Mouse (Mus musculus) left cerebral cortex, adult 8-10 months (tissue): ENCODE results near the gene Lrch1. TPM values are rescaled to one million over a fixed set of nuclear protein-coding genes. Genes with fewer than 3 reads are reported as not detected.
A peak's percentile ranks its signal among the peaks of the same experiment; 100 is the strongest.

Experiments
- DNase-seq, 2 experiments: peaks; one replicate each; pipeline ENCODE4 v3.0.0; 2022; ENCODE audit warnings: low spot score in 2 of 2
- total RNA-seq, 4 experiments: library from RNA; stranded (reverse); gene quantifications; 2 replicates each; pipeline ENCODE4 v1.2.4; 2022

Gene Lrch1
- total RNA-seq, 4 experiments from 2014 or later: 13.6 to 26.9 (median 19.1) TPM

- no peak for DNase-seq
Measured at GRCm38 (mm10) chr14:74893085-74893648, 54.5 kb downstream of the Lrch1 start.

GRCm38 (mm10) chr14:74889304-74889703 lies 58.4 kb downstream of the Lrch1 start:
- no peak for DNase-seq

GRCm38 (mm10) chr14:74888103-74888502 lies 59.6 kb downstream of the Lrch1 start:
- DNase-seq: no peak

- DNase-seq: no peak
Measured at GRCm38 (mm10) chr14:74886453-74886852, 61.2 kb downstream of the Lrch1 start.

- no peak for DNase-seq
Measured at GRCm38 (mm10) chr14:74884920-74885319, 62.8 kb downstream of the Lrch1 start.

- DNase-seq: peak in 1 of 2 experiments; percentile 54
Measured at GRCm38 (mm10) chr14:74884024-74884680, 63.5 kb downstream of the Lrch1 start.

GRCm38 (mm10) chr14:74883204-74883603 lies 64.5 kb downstream of the Lrch1 start:
- peak in 1 of 2 experiments; percentile 33 for DNase-seq

- DNase-seq: no peak
Measured at GRCm38 (mm10) chr14:74882754-74883153, 64.9 kb downstream of the Lrch1 start.

GRCm38 (mm10) chr14:74880868-74881267 lies 66.8 kb downstream of the Lrch1 start:
- DNase-seq: no peak

GRCm38 (mm10) chr14:74879480-74879879 lies 68.2 kb downstream of the Lrch1 start:
- DNase-seq: no peak

- no peak for DNase-seq
Measured at GRCm38 (mm10) chr14:74877287-74877686, 70.4 kb downstream of the Lrch1 start.

- DNase-seq: no peak
Measured at GRCm38 (mm10) chr14:74871220-74871619, 76.5 kb downstream of the Lrch1 start.

GRCm38 (mm10) chr14:74868902-74869230 lies 78.8 kb downstream of the Lrch1 start:
- no peak for DNase-seq

- no peak for DNase-seq
Measured at GRCm38 (mm10) chr14:74868188-74868901, 79.3 kb downstream of the Lrch1 start.

- no peak for DNase-seq
Measured at GRCm38 (mm10) chr14:74867076-74868042, 80.3 kb downstream of the Lrch1 start.

- DNase-seq: no peak
Measured at GRCm38 (mm10) chr14:74865738-74866137, 81.9 kb downstream of the Lrch1 start.

- DNase-seq: no peak
Measured at GRCm38 (mm10) chr14:74864805-74865483, 82.7 kb downstream of the Lrch1 start.

GRCm38 (mm10) chr14:74861456-74861855 lies 86.2 kb downstream of the Lrch1 start:
- DNase-seq: no peak

- no peak for DNase-seq
Measured at GRCm38 (mm10) chr14:74859154-74859553, 88.5 kb downstream of the Lrch1 start.

- no peak for DNase-seq
Measured at GRCm38 (mm10) chr14:74855429-74855828, 92.2 kb downstream of the Lrch1 start.

GRCm38 (mm10) chr14:74853759-74854100 lies 93.9 kb downstream of the Lrch1 start:
- no peak for DNase-seq
